Mouse (Mus musculus): ENCODE measurements at regions not wholly inside any gene's neighbourhood (a gene's known extent, or its start where the extent isn't known, plus 50 kb on each side); places are given as distances from the start of the nearest gene placed in this dataset.

GRCm38 (mm10) chr6:31834503-31834902 is 215.5 kb upstream of the 1700012A03Rik start:
- TF ChIP-seq POLR2A (IDR thresholded peaks at IDR 0.05; ENCODE audit: borderline replicate concordance, control insufficient read depth, low read depth, low read length): no peak
- no peak for TF ChIP-seq CTCF (IDR thresholded peaks at IDR 0.05; ENCODE audit: control insufficient read depth, insufficient read depth, low read length)

All from bone marrow, adult 2 months (tissue).